Mouse (Mus musculus) gonadal fat pad, adult 2 months (tissue): ENCODE results near the gene Tm4sf5. TPM values are rescaled to one million over a fixed set of nuclear protein-coding genes. Genes with fewer than 3 reads are reported as not detected.
"Not testable (repeated sequence)": the region's sequence is repeated elsewhere in the genome, so short reads cannot be mapped to it uniquely, and the experiment has no call there.

Experiments
- DNase-seq: peaks from one replicate; pipeline ENCODE4 v3.0.0-alpha.2; 2012; ENCODE audit warnings: low read depth
- polyA plus RNA-seq: library from polyadenylated mRNA; depleted of rRNA; stranded (reverse); fragments of >200 nt; gene quantifications from 2 replicates; pipeline ENCODE4 v1.2.3, GENCODE M21; 2012

The Tm4sf5 gene
- polyA plus RNA-seq, 1 experiment = 1.7 TPM

DNA sequence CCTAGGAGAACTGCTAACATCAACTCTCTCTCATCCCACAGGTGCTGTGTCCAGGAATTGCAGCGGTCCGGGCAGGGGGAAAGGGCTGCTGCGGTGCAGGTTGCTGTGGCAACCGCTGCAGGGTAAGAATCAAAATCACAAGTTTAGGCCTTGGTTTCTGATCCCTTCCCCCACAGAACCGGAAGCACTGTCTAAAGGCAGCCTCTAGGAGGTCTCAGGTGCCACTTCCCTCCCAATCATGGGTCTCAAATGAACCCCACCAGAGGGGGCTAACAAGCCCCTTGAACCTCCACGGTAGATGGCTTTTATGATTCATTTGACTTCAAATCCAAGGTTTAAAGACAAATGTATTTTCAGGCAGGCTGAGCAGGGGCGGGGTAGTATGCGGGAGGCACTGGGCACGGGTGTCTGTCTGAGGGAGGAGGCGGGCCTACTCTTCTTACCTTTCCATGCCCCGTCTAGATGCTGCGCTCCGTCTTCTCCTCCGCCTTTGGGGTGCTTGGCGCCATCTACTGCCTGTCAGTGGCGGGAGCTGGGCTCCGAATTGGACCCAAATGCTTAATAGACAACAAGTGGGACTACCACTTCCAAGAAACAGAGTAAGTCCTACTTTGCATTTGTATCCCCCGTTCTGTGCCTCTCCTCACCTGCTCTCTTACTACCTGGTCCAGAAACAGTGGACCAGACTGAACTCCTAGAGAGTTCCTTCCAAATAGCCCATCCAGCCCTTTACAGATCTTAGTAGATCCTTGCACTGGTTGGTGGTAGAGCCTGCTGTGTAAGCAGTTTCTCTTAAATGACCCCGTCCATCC, 4.9 kb downstream of the Tm4sf5 start:
- DNase-seq = no peak

DNA sequence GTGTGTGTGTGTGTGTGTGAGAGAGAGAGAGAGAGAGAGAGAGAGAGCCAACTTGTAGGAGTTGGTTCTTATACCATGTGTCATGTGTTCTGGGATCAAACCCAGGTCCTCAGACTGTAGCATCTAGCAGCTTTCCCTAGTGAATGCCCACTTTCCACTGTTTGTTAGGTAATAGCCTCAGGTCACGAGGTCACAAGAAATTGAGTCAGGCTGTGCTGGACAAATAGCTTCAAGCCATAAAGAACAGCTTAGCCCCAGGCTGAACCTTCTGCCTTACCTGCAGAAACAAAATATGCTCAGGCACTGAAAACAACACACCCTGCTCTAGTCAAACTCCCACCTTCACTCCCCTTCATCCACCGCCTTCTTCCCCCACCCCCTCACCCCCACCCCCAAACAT, 6.2 kb downstream of the Tm4sf5 start:
- DNase-seq = no peak

DNA sequence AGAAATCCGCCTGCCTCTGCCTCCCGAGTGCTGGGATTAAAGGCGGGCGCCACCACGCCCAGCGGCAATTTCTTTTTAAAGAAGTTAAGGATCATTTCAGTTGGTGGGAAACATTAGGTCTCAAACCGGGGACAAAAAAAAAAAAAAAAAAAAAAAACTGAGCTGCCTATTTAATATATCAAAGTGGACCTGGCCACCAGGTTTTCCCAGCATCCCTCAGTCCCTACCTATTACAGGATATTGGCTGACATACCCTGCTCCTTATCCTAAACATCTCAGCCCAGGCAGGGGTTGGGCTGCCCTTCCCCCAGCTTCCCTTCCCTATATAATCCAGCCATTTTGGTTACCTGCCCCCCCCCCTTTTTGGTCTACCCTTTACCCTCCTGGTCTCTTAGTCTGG, 6.8 kb downstream of the Tm4sf5 start:
- no peak for DNase-seq

DNA sequence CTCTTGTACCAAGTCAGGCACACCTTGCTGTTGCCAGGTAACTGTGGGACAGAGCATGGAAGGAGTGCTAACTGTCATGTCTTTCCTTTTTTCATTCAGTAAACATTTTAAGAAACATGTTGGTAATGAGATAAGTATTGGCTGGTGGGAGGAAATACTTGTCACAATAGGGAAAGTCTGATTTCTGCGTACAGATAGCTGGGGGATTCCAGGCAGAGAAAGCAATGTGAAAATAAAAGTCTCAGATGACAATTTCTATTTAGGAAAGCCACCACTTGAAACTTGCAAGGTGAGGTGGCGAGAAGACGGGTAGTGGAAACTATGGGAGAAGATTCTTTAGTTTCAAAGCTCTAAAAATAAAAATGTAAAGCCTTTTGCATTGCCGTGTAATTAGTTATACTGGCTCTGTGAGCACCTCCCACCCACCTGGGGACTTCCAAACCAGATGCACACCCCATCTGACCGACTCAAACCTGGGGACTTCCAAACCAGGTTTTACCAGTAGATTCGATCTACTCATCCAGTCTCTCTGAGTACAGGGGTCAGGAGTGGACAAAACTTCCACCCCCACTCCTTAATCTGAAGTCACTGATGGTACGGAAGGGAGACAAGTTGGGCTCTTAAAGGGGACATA, 7.8 kb downstream of the Tm4sf5 start:
- DNase-seq = no peak

DNA sequence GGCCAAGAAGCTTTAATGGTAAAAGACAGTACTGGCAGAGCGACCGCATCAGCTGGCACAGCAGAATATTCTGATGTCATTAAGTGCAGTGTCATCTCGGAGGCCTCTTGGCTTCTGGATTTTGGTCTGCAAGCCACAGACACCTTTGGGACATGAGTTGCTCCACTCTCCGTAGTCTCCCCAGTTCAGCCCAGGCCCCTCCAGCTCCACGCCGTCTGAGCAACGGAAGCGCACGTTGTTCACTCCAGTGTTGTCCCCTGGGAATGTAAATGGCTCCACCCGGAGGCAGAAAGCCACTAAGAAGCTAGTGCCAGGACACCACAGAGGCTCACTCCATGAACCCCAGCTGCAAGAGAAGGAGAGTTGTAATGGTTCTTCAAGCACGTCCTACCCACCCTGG, 8.5 kb downstream of the Tm4sf5 start:
- DNase-seq = no peak

DNA sequence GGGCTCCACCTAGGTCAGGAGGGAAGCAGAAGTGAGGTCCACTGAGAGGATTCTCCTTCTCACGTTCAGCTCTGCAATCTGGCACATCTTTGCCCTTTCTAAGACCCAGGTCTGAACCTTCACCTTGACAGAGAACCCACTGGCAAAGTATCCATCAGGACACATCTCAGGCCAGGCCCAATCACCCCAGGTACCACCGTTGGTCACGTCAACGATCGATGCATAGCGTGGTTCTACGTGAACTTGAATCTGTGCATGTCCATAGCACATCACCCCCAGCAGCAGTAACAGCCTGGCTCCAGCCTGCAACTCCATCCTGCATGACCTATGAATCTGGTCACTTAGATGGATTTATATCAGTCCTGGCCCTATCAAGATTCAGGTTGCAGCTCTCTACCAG, 9.2 kb downstream of the Tm4sf5 start, which contains the start of gene Vmo1:
Gene Vmo1, minus strand, starts transcription at position 329 of the 400 bp plus-strand sequence.
- no peak for DNase-seq

DNA sequence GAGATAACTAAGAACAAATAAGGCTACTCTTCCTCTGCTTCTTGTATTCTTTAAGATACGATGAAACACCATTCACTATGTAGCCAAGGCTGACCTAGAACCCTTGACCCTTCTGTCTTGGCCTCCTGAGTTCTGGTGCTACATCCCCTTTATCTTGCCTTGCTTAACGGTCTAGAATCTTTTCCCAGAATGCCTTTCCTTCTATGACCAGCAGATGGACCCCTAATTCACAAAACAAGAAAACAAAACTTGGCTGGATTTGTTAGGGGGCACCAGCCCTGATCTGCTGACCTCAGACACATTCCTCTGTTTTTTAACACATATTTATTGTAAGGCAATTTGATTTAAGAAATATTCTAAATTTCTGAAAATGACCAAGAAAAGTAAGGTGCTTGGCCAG, 11.3 kb downstream of the Tm4sf5 start:
- no peak for DNase-seq

DNA sequence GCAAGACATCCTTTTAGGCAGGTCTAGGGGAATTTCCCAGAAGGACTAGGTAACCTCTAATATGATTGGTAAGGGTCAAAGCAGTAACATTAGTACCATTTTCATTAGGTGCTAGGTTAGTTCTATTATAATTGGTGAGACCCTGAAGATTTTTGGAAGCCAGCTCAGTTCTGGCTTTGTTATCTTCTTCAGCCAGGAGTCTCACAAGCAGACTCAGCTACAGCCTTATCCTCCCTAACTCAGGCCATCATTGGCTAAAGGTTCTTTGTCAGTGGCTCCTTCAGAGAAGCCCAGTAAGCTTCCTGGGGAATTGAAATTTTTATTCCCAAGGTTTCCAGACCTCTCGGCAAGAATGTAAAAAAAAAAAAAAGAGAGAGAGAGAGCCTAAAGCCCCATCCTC, 13.4 kb downstream of the Tm4sf5 start:
- no peak for DNase-seq

DNA sequence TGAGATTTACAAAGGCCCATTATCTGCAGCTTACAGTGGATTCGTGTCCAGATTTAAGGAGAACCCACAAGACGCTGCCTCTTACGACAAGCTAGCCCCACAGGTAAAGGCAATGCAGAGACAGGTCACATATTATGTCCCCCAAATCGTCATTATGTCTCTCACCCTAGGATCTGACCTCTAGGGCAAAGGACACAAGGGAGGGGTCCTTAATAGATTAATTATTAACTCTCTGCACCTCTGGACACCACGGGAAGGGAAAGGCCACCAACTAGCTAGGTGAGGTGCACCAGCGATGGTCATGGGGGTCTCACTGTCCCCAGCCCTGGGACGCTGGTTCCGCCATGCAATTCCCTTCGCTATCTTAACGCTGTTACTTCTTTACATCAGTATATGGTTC, 13.9 kb downstream of the Tm4sf5 start, which contains the start of gene Gltpd2:
Gene Gltpd2, plus strand, starts transcription at position 274 of the 400 bp plus-strand sequence.
- no peak for DNase-seq

DNA sequence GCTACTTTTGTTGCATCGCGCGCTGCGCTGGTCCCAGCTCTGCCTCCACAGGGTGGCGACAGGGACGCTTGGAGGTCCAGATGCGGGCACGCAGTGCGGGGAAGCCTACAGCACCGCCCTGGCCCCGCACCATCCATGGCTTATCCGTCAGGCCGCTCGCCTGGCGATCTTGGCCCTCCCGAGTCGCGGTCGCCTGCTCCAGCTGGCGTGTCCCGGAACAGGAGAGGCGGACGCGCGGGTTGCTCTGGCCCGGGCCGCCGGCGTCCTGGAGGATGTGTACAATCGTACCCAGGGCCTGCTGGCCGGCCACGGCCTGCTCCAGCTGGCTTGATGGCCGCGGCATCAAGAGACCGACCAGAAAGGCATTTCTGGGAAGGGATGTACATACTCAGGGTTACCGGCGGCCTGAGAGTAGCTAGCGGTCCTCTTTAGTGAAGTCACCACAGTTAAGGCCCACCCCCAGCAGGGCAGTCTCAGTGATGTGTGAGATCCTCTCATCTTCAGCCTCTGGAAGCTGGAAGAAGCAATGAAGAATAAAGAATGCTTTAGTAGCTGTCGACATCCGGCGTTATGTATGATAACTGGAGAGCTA, 15.2 kb downstream of the Tm4sf5 start:
- DNase-seq = no peak

DNA sequence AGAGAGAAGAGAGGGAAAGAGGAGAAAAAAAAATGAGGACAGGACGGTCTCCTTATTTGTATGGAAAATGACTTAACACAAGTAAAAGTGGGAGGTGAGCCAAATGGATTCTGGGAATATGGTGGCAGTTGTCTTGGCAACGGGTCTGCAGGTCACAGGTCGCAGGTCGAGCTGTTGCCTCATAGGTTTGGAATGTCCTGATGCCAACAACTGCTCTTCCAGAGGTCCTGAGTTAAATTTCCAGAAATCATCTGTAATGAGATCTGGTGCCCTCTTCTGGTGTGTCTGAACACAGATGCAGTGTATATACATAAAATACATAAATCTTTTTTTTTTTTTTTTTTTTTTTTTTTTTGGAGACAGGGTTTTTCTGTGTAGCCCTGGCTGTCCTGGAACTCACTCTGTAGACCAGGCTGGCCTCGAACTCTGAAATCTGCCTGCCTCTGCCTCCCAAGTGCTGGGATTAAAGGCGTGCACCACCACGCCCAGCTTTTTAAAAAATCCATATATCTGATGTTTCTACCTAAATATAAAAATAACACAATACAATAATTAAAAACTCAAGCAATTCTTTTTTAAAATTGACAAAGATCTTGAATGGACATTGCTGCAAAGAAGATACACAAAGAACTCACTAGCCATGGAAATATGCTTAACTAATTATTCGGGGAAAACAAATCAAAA, 18.4 kb downstream of the Tm4sf5 start:
- DNase-seq = not testable (repeated sequence)

DNA sequence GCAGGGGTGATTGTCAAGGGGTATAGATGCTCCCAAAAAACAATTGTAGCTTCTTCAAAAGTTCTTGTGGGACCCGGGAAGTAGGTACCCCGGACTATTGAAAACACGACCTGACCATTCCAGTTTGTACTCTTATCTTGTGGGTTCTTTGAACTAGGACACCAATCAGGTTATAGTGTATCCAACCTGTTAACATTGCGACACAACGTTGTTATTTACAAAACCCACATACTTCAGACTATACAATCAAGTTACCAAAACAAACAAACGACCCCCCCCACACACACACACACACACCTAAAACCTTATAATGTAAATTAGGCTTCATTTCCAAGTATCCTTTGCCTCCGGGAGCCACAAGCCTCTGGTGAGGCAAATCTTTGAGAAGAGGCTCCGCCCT, 19.7 kb downstream of the Tm4sf5 start:
- DNase-seq = no peak

DNA sequence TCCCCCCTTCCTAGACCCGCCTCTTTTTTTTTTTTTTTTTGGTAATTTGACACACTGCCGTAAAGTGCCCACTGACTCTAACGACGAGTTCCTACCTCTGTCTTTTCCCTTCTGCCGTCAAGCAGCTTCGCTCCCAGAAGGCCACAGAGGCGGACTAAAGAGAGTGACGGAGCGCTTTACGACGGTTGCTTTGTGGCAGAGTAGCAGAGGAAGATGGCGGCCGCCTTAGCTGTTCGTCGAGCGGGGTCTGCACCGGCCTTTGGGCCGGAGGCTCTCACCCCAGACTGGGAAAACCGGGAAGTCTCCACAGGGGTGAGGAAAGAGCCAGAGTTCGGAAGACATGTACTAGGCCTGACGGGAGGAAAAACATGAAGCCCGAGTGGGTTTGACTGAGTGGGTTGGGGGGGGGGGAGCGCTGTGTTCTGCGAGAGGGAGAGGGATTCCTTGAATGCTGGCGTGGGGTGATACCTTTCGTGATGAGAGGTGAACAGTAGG, 20.2 kb downstream of the Tm4sf5 start, which contains the start of gene Psmb6:
Gene Psmb6, plus strand, starts transcription at position 184 of the 495 bp plus-strand sequence.
- peak; percentile 77 for DNase-seq

DNA sequence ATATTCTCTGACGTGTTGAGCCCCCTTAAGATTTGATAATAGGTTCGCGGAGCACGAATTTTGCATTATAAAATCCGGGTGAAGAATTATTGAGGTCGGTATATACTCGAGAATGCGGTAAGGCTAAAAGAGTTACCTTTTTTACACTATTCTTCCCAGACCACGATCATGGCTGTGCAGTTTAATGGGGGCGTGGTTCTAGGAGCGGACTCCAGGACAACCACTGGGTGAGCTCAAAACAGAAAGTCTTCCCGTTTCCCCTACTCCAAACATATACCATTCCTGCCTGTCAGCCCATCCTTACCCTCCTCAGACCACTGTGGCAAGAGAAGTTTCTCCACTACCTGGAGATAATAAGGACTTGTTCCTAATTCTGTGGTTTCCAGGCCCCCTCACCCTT, 20.7 kb downstream of the Tm4sf5 start:
- DNase-seq = no peak

DNA sequence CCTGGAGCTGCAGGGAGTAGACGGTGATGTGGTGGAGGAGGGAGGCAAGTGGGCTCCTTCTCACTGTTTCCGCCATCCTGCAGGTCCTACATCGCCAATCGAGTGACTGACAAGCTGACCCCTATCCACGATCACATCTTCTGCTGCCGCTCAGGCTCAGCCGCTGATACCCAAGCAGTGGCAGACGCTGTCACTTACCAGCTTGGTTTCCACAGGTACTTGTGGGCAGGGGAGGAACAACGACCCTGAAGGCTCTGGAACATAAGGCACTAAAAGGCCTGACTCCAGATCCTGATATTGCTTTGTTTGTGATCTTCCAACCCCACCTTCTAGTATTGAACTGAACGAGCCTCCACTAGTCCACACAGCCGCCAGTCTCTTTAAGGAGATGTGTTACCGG, 21.2 kb downstream of the Tm4sf5 start:
- DNase-seq = no peak

DNA sequence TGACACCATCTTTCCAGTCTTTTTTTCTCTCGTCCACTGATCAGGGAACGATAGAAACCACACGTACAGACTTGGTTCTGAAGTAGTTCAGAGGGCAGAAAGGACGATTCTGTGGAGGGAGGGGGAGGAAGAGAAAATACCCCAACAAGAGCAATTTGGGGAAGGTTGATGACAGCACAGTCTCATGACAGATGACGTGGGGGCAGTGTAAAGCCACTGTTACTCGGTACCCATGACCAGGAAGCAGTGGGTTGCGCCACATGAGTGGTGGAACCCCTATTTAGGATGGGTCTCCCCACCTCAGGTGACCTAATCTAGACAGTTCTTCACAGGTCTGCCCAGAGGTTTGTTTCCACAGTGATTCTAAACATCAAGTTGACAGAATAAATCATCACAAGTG, 23.6 kb downstream of the Tm4sf5 start:
- DNase-seq = no peak

DNA sequence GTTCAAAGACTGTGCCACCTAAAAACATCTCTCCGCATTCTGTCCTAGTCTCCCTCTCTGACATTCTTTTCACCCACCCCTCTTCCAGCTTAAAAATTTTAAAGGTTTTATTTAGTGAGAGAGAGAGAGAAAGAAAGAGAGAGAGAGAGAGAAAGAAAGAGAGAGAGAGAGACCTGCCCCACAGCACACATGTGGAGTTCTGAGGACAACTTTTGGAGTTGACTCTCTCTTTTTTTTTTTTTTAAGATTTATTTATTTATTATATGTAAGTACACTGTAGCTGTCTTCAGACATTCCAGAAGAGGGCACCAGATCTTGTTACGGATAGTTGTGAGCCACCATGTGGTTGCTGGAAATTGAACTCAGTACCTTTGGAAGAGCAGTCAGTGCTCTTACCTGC, 26.0 kb downstream of the Tm4sf5 start:
- not testable (repeated sequence) for DNase-seq

DNA sequence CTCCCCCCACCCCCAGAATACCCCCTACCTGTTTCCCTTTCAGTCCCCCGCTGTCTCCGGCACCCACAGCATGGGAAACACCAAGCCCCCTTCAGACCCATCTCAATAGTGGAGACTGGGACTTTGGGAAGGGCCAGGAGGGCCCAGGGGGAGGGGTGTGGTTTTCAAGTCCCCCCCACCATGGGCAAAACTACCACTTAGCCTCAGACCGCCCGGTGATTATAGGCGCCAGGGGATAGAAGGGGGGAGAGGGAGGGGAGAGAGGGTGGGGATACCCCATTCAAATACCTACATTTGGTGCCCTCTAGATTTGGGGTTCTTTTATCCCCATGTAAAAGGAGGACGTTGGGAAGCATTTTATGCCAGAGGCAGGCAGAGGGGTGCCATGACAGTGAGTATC, 27.8 kb downstream of the Tm4sf5 start, which contains the start of gene Gm40193:
Gene Gm40193, minus strand, starts transcription at position 101 of the 400 bp plus-strand sequence.
- DNase-seq = no peak

DNA sequence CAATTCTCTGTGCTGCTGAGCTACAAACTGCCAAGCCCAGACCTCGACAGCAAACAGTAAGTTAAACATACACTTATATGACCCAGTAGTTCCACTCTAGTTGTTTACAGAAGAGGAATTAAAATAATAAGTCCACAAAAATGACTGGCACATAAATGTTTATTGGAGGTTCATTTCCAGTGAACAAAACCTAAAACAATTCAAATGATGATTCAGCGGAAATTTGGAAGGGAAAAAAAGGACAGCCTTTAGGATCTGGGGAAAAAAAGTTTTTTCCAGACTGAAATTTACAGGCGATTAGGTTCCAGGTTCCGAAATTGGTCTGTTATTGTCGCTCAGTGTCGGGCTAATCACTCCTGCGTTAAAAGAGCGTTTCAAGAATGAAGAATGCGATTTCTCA, 34.4 kb downstream of the Tm4sf5 start:
- no peak for DNase-seq

DNA sequence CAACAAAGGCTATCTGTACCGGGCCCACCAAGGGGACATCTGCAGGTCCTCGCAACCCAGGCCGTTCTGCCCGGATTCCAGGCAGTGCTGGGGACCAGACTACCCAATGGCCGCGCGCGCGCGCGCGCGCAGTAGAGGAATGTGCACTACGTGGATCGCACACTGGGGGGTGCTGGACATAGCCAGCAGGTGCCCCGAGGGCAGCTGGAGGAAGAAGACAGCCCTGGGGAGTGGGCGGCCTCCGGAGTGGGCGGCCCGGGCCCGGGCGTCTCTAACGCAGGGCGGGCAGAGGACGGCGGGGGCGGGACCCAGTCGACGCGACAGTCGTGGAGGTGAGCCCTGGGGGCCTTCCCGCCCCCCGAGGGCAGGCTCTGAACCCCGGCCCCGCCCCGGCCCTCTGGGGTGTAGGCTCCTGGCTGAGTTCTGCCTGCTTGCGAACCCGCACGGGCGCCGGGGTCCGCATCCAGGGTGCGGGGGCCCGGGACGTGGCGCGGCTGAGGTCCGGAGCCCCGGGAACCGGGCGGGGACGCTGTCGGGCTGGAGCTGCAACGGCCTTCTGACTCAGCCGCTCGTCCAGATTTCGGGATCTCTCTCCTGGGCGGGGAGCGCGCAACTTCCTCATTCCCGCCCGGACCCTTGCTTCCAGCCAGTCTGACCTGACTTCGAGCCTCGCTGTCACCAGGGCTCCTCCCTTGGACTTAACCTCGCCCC, 35.0 kb downstream of the Tm4sf5 start, which contains the start of gene Pld2:
Gene Pld2, plus strand, starts transcription at position 188 of the 711 bp plus-strand sequence.
- DNase-seq = no peak

DNA sequence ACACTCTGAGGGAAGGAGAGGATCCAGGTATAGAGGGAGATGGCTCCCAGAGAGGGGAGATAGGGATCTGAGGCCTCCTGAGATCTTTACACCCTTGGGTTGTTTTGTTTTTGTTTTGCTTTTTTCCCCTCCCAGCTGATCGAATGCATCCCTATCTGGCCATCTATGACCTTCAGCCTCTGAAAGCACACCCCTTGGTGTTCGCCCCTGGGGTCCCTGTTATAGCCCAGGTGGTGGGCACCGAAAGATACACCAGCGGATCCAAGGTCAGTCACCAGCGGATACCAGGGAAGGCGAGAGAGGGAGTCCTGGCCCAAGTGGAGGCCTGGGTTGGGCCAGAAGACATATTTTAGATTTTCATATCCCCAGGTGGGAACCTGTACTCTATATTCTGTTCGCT, 35.9 kb downstream of the Tm4sf5 start:
- no peak for DNase-seq
